Mouse (Mus musculus): ENCODE measurements around the gene Plxdc2.

Gene Plxdc2

GRCm38 (mm10) chr2:16568263-16568662 lies 212.2 kb downstream of the Plxdc2 start:
- DNase-seq (ENCODE audit: extremely low read depth, low read depth) = no peak

DNA sequence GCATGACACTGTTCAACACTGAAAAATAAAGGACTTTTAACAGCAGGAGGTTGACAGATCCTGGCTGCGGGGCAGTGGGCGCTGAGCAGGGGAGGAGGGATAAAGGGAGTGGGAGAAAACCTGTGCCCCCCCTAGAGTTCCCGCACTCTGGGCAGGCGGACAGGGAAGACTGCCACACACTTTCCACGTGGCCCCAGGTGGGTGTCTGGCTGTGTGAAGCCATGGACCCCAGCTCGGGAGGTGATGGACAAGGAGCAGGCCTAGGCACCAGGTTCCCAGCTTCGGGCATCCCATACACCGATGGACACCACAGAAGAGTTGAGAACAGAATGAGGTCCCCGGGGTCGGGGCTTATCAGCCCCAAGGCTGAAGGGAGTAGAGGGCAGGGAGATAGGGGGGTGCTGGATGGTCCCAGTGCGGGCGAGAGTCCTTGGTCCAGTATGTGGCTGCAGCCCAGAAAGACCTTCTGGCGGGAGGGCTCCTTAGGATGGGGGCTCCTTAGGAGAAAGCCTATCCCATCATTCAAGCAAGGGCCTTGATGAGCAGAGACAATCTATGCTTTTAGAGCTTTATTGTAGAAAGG lies 215.2 kb downstream of the Plxdc2 start:
- DNase-seq (ENCODE audit: extremely low read depth, low read depth) = no peak

- no peak for DNase-seq (ENCODE audit: extremely low read depth, low read depth)
Observed at GRCm38 (mm10) chr2:16576566-16576965, 220.5 kb downstream of the Plxdc2 start.

GRCm38 (mm10) chr2:16578153-16578552 lies 222.0 kb downstream of the Plxdc2 start:
- no peak for DNase-seq (ENCODE audit: extremely low read depth, low read depth)

DNA sequence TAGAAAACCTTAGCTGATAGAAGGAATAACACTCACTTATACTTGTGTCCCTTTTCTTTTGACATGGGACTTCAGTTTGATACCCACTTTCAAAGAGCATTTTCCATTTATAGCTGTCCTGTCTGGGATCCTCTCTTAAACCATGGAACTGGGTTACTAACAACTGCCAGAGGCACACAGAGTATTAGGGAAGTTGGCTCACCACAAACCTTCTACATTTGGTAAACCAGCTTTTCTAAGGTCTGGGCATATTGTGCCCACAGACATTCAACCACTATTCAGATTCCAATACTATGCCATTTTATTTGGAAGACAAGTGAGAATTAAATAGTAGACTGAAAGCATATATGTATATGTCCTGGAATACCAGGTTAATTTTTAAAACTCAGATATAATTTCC lies 232.4 kb downstream of the Plxdc2 start:
- DNase-seq (ENCODE audit: extremely low read depth, low read depth) = no peak

DNA sequence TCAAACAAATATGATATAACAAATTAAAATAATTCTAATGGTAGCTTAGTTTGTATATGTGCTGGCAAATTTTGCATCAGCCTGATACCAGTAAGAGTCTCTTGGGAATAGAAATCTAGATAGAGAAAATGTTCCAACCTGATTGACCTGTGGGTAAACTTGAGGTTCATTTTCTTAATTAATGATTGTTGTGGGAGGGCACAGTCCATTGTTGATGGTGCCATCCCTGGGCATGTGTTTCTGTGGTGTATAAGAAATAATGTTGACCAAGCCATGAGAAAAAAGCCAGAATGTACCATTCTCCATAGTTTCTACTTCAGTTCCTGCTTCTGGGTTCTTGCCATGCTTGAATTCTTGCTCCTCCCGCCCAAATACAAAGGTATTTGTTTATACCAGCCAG lies 239.3 kb downstream of the Plxdc2 start:
- no peak for DNase-seq (ENCODE audit: extremely low read depth, low read depth)

GRCm38 (mm10) chr2:16598231-16598630 lies 242.1 kb downstream of the Plxdc2 start:
- DNase-seq (ENCODE audit: extremely low read depth, low read depth) = no peak

DNA sequence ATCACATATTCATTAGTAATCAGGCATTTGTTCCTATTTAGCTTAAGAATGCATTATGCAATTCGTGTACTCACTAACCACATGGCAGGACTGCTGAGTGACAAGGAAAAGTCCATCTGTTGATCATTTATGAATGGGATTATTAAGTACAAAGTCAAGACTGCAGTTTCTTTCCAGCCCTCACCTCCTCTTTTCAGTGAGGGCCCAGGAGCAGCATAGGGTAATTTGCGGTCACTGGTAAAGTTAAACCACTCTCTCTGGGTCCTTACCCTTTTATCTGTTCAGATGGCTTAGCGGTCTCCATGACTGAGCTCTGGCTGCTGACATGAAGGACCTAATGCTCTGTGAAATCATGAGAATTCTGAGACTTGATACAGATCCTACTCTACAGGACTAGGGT lies 248.2 kb downstream of the Plxdc2 start:
- no peak for DNase-seq (ENCODE audit: extremely low read depth, low read depth)

DNA sequence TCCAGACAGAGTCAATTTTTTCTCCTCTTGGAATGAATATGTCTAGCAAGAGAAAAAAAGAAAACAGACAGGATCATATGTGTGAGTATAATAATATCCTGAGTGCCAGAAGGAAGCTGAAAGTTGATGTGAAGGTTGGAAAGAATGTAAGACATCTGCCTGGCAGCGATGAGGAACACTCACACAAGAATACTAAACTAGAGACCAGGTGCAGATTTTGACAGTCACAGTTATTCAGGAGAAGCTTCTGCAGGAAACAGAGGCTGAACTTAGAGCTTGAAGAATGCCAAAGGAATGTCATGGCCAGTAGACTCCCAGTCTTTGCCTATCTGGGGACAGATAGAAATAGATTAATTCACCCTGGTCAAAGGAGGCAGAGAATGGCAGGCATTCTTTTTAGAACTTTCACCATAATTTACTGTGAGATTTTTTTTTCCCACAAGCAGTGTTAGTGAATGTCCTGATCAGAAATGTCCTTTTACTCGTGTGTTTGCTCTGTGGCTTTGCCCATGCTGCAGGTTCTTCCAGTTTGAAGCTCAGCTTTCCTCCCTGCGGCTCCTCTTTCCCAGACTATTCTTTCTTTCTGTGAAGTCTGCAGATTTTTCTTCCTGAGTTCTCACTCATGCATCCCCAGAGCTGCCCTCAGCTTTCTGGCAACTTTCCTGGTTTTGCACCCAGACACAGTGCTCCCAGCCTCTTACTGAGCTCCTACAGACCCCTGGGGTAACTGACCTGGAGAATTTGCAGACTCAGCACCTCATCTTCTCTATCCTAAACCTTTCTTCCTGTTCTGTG lies 251.9 kb downstream of the Plxdc2 start:
- no peak for DNase-seq (ENCODE audit: extremely low read depth, low read depth)

GRCm38 (mm10) chr2:16642061-16642460 lies 286.0 kb downstream of the Plxdc2 start:
- DNase-seq (ENCODE audit: extremely low read depth, low read depth) = no peak

- no peak for DNase-seq (ENCODE audit: extremely low read depth, low read depth)
Observed at GRCm38 (mm10) chr2:16651713-16652112, 295.6 kb downstream of the Plxdc2 start.

DNA sequence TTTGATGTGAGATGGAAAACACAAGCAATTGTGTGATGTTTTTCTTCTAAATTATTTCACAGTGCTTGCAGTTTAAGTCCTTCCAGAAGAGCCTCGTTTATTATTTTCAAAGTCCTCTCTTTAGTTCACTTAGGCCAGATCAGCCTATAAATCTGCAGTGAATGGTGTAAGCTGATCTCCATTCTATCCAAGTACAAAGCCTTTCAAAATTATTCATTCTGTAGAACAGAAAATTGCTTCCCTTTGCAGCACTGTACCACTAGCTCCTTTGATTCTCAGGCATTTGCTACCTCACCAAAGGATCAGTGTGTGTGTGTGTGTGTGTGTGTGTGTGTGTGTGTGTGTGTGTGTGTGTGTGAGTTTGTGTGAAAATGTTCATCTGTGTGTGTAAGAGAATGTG lies 308.4 kb downstream of the Plxdc2 start:
- DNase-seq (ENCODE audit: extremely low read depth, low read depth) = no peak

DNA sequence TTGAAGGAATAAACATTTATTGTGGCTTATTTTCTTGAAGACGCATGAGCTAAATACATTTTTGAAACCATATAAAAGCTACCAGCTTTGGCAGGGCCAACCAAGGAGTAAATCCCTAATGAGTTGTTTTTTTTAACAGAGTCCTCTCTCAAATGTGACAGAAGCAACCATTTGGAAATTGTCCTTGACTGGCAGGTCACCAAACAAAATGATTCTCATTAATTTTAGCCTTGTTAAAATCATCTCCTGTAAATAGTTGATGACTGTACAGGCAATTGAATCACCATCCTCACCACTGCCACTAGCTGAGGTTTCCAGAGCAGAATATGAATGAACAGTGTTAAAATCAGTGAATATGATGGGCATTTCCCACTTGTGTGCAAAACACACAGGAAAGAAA lies 312.3 kb downstream of the Plxdc2 start:
- DNase-seq (ENCODE audit: extremely low read depth, low read depth) = no peak

GRCm38 (mm10) chr2:16682905-16683304 lies 326.8 kb downstream of the Plxdc2 start:
- DNase-seq (ENCODE audit: extremely low read depth, low read depth) = no peak

DNA sequence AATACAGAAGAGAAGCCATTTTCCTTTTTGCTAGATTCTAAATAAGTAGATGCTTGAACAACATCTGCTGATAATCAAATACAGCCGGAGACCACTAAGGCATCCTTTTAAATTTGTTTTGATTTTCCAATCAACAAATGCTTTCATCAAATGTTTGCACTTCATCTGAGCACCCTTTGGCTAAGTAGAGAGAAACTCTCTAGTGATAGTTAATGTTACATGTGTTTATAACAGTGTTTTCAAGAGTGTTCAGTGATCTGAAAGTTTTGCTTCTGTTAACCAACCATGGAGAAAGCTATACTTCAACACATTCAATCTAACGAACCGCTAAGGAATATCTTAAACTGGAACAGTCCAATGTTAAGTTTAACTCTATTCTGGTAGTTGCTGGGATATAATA lies 327.6 kb downstream of the Plxdc2 start:
- DNase-seq (ENCODE audit: extremely low read depth, low read depth) = no peak

GRCm38 (mm10) chr2:16684529-16684928 lies 328.4 kb downstream of the Plxdc2 start:
- no peak for DNase-seq (ENCODE audit: extremely low read depth, low read depth)

GRCm38 (mm10) chr2:16696390-16696789 lies 340.3 kb downstream of the Plxdc2 start:
- no peak for DNase-seq (ENCODE audit: extremely low read depth, low read depth)

DNA sequence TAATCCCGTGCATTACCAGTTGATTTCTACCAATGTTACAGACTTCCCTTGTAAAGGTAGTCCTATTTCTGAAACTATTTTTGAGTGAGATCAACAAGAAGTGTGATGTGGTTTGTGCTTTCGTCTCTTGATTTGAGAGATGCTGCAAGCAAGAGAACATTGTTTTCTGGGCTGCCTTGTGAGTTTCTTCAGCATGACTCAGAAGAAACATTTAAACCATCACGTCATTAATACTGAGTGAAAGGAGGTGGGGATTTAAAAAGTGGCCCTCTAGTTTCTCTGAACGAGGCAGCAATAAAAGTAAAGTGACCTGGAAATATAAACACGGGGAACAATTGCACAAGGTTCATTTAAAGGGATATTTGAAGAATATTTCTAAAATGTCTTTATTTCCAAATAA lies 341.1 kb downstream of the Plxdc2 start:
- DNase-seq (ENCODE audit: extremely low read depth, low read depth) = no peak

GRCm38 (mm10) chr2:16706227-16706626 lies 350.1 kb downstream of the Plxdc2 start:
- DNase-seq (ENCODE audit: extremely low read depth, low read depth) = no peak

- DNase-seq (ENCODE audit: extremely low read depth, low read depth) = no peak
Observed at GRCm38 (mm10) chr2:16709885-16710284, 353.8 kb downstream of the Plxdc2 start.

- no peak for DNase-seq (ENCODE audit: extremely low read depth, low read depth)
Observed at GRCm38 (mm10) chr2:16731033-16731432, 374.9 kb downstream of the Plxdc2 start.

DNA sequence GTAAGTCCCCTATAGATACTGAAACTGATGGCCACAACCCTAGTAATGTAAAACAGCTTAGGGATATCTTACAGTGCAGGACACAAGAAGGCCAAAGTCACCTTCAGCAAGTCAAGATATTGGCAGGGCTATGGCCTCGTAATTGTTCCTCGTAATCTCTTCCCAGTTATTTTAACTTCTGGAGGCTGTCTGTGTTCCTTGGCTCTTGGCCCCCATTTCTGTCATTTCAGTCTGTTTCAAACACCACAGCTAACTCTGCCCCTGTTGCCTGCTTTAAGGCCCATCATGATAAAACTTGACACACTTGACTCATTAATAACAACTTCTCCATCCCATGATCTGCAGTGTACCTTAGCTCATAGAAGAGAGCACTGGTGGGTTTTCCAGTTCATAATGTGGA lies 378.3 kb downstream of the Plxdc2 start:
- no peak for DNase-seq (ENCODE audit: extremely low read depth, low read depth)

DNA sequence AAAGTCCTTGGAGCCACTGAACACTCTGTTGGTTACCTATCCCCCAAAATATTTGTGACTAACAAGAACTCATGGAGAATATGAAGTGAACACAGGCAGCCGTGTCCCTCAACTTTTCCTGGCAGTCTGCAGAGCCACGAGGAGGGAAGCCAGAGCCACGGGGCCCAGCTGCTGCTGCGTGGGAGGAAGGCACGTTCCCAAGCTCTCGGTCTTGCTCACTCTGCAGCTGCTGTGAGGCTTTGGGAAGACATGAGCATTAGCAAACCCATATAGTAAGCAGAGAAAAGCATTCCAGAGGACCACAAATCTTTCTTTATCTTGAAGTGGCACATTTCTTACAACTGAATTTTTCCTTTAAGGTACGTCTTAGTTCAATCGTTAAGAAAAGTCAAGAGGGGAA lies 382.1 kb downstream of the Plxdc2 start:
- no peak for DNase-seq (ENCODE audit: extremely low read depth, low read depth)

Measured in MEL-GATA-1-ER (cell line).